Mouse (Mus musculus) lung, embryonic 16.5 days (tissue): Measurements from ENCODE around the gene Top2a. TPM values are rescaled to one million over a fixed set of nuclear protein-coding genes. Genes with fewer than 3 reads are reported as not detected.

Experiments
- ATAC-seq: fragments of 200-750 bp; cut with Nextera tagmentation; 2 replicates; pipeline ENCODE4 v1.8.0; 2017; ENCODE audit warnings: low read depth, mild to moderate bottlenecking, moderate library complexity
- H3K27ac ChIP-seq: fragments of 300-500 bp; sonication (generic); 2 replicates; pipeline ENCODE4 v1.5.1; 2014; ENCODE audit warnings: mild to moderate bottlenecking, control low read depth, low read length
- H3K27me3 ChIP-seq: fragments of 300-500 bp; sonication (generic); 2 replicates; pipeline ENCODE4 v1.6.1; 2014; ENCODE audit warnings: low read depth, low read length, mixed read lengths; ENCODE audit not compliant: control insufficient read depth, insufficient read depth
- H3K36me3 ChIP-seq: fragments of 300-500 bp; sonication (generic); 2 replicates; pipeline ENCODE4 v1.6.1; 2014; ENCODE audit warnings: low read length; ENCODE audit not compliant: control insufficient read depth, insufficient read depth
- H3K4me1 ChIP-seq: fragments of 300-500 bp; sonication (generic); replicated peaks from 2 replicates; pipeline ENCODE4 v1.6.1; 2014; ENCODE audit warnings: low read length, mixed read lengths; ENCODE audit not compliant: control insufficient read depth, insufficient read depth
- H3K4me2 ChIP-seq: fragments of 300-500 bp; sonication (generic); 2 replicates; pipeline ENCODE4 v1.6.1; 2014; ENCODE audit warnings: low read depth, low read length, control low read depth
- H3K4me3 ChIP-seq: fragments of 300-500 bp; sonication (generic); 2 replicates; pipeline ENCODE4 v1.5.1; 2014; ENCODE audit warnings: mild to moderate bottlenecking, low read length, control low read depth
- H3K9ac ChIP-seq: fragments of 300-500 bp; sonication (generic); 2 replicates; pipeline ENCODE4 v1.6.1; 2014; ENCODE audit warnings: low read length, control low read depth
- H3K9me3 ChIP-seq: fragments of 300-500 bp; sonication (generic); 2 replicates; pipeline ENCODE4 v1.6.1; 2016; ENCODE audit warnings: low read length; ENCODE audit not compliant: control insufficient read depth
- WGBS: fragments of 180-500 bp; shearing (Covaris S2); extraction: QIAGEN DNeasy Blood & Tissue Kit; methylation state at CpG from one replicate; pipeline ENCODE4 v1.1.7; 2014; 5-methylcytosine and 5-hydroxymethylcytosine counted together
- polyA plus RNA-seq: library from polyadenylated mRNA; unstranded; fragments of >200 nt; fragmentation: Nextera tagmentation; extraction: Ambion mirVana; gene quantifications from 2 replicates; pipeline ENCODE4 v1.2.1, GENCODE M21; 2015

Top2a gene
- polyA plus RNA-seq, 1 experiment from 2014 or later = 270 TPM

GRCm38 (mm10) chr11:99041841-99042780 lies 18.1 kb upstream of the Top2a start:
- Histone ChIP-seq H3K27me3 (no peaks in the 10 kb centered on the region), H3K36me3 (no peaks in the 10 kb centered on the region), H3K4me3 (peak overlapping the region; percentile 72), H3K4me1 (peaks cover 38% of the 10 kb centered on the region), H3K9ac (peak overlapping the region; percentile 88), H3K4me2 (peak overlapping the region; percentile 89), H3K9me3 (no peaks in the 10 kb centered on the region), H3K27ac (peak overlapping the region; percentile 94)
- 25% methylated on average over 16 of the region's 16 CpGs for WGBS
- ATAC-seq = no peak

GRCm38 (mm10) chr11:99041051-99041729 lies 17.2 kb upstream of the Top2a start, which contains the start of gene Igfbp4:
Igfbp4 (plus strand) TSS chr11:99041244.
- no peaks in the 10 kb centered on the region for H3K9me3 ChIP-seq
- peak within 1 kb of the TSS; percentile 94 for H3K27ac ChIP-seq
- under 1% methylated on average over 61 of the region's 63 CpGs for WGBS
- H3K27me3 ChIP-seq = no peaks in the 10 kb centered on the region
- H3K9ac ChIP-seq = peak within 1 kb of the TSS; percentile 88
- H3K4me2 ChIP-seq = peak within 1 kb of the TSS; percentile 89
- H3K36me3 ChIP-seq = no peaks in the 10 kb centered on the region
- peaks cover 30% of the 10 kb centered on the region for H3K4me1 ChIP-seq
- peak; percentile 86 for ATAC-seq
- H3K4me3 ChIP-seq = peak within 1 kb of the TSS; percentile 72

- peak; percentile 18 for ATAC-seq
- WGBS = under 1% methylated on average over 17 of the region's 17 CpGs
- peak overlapping the region; percentile 88 for H3K9ac ChIP-seq
These were observed 16.5 kb upstream of the Top2a start for GRCm38 (mm10) chr11:99040346-99040974.

GRCm38 (mm10) chr11:99039782-99040181 lies 15.8 kb upstream of the Top2a start:
- peak overlapping the region; percentile 88 for H3K9ac ChIP-seq

More at GRCm38 (mm10) chr11:99040346-99040974, 16.5 kb upstream of the Top2a start:
- peak overlapping the region; percentile 89 for H3K4me2 ChIP-seq
- H3K9me3 ChIP-seq = no peaks in the 10 kb centered on the region
- peaks cover 23% of the 10 kb centered on the region for H3K4me1 ChIP-seq
- peak overlapping the region; percentile 72 for H3K4me3 ChIP-seq
- H3K36me3 ChIP-seq = no peaks in the 10 kb centered on the region
- H3K27ac ChIP-seq = peak overlapping the region; percentile 94
- H3K27me3 ChIP-seq = no peaks in the 10 kb centered on the region

GRCm38 (mm10) chr11:99036254-99036653 lies 12.3 kb upstream of the Top2a start:
- H3K36me3 ChIP-seq = no peaks in the 10 kb centered on the region
- no peaks in the 10 kb centered on the region for H3K9me3 ChIP-seq
- H3K4me2 ChIP-seq = no peak overlapping the region
- no peak overlapping the region for H3K4me3 ChIP-seq
- WGBS = 50% methylated on average over 6 of the region's 6 CpGs
- ATAC-seq = no peak
- H3K9ac ChIP-seq = no peak overlapping the region
- peaks cover 4% of the 10 kb centered on the region for H3K4me1 ChIP-seq
- no peak overlapping the region for H3K27ac ChIP-seq
- no peaks in the 10 kb centered on the region for H3K27me3 ChIP-seq

More at GRCm38 (mm10) chr11:99039782-99040181, 15.8 kb upstream of the Top2a start:
- H3K4me3 ChIP-seq = peak overlapping the region; percentile 72
- H3K4me1 ChIP-seq = peaks cover 17% of the 10 kb centered on the region
- H3K9me3 ChIP-seq = no peaks in the 10 kb centered on the region
- H3K4me2 ChIP-seq = peak overlapping the region; percentile 89
- no peaks in the 10 kb centered on the region for H3K27me3 ChIP-seq
- ATAC-seq = peak; percentile 75
- H3K27ac ChIP-seq = peak overlapping the region; percentile 94
- H3K36me3 ChIP-seq = no peaks in the 10 kb centered on the region
- WGBS = under 1% methylated on average over 15 of the region's 15 CpGs

- no peaks in the 10 kb centered on the region for H3K27me3 ChIP-seq
These were observed 11.4 kb upstream of the Top2a start for GRCm38 (mm10) chr11:99035350-99035749.

GRCm38 (mm10) chr11:99026899-99027440 lies 3.0 kb upstream of the Top2a start:
- no peak overlapping the region for H3K27ac ChIP-seq
- H3K4me2 ChIP-seq = no peak overlapping the region
- H3K4me3 ChIP-seq = no peak overlapping the region
- H3K27me3 ChIP-seq = no peaks in the 10 kb centered on the region
- H3K4me1 ChIP-seq = peaks cover 10% of the 10 kb centered on the region
- no peak for ATAC-seq
- no peaks in the 10 kb centered on the region for H3K36me3 ChIP-seq
- 74% methylated on average over 12 of the region's 12 CpGs for WGBS
- H3K9me3 ChIP-seq = no peaks in the 10 kb centered on the region
- no peak overlapping the region for H3K9ac ChIP-seq

More at GRCm38 (mm10) chr11:99035350-99035749, 11.4 kb upstream of the Top2a start:
- no peak for ATAC-seq
- H3K36me3 ChIP-seq = no peaks in the 10 kb centered on the region
- peaks cover 1% of the 10 kb centered on the region for H3K4me1 ChIP-seq
- 71% methylated on average over 4 of the region's 4 CpGs for WGBS
- H3K9me3 ChIP-seq = no peaks in the 10 kb centered on the region
- H3K4me2 ChIP-seq = no peak overlapping the region
- H3K4me3 ChIP-seq = no peak overlapping the region
- H3K27ac ChIP-seq = no peak overlapping the region
- H3K9ac ChIP-seq = no peak overlapping the region

GRCm38 (mm10) chr11:99025878-99026277 lies 1.9 kb upstream of the Top2a start:
- ATAC-seq = no peak

More at GRCm38 (mm10) chr11:99025878-99026277, 1.9 kb upstream of the Top2a start:
- Histone ChIP-seq H3K9ac (no peak overlapping the region), H3K27ac (no peak overlapping the region), H3K4me1 (peaks cover 13% of the 10 kb centered on the region), H3K4me3 (no peak overlapping the region), H3K9me3 (no peaks in the 10 kb centered on the region), H3K27me3 (no peaks in the 10 kb centered on the region), H3K4me2 (no peak overlapping the region), H3K36me3 (peaks cover 5% of the 10 kb centered on the region)
- 90% methylated on average over 6 of the region's 6 CpGs for WGBS
